Mouse (Mus musculus) stomach, embryonic 16.5 days (tissue): ENCODE data around the gene Cercam. TPM values are rescaled to one million over a fixed set of nuclear protein-coding genes. Genes with fewer than 3 reads are reported as not detected.

Experiments used
- ATAC-seq: fragments of 200-750 bp; cut with Nextera tagmentation; 2 replicates; pipeline ENCODE4 v1.8.0; 2017; ENCODE audit warnings: moderate number of reproducible peaks, moderate TSS enrichment; ENCODE audit not compliant: insufficient read depth, low FRiP score
- H3K27ac ChIP-seq: fragments of 300-500 bp; sonication (generic); 2 replicates; pipeline ENCODE4 v1.5.1; 2014; ENCODE audit warnings: low read length
- H3K27me3 ChIP-seq: fragments of 300-500 bp; sonication (generic); 2 replicates; pipeline ENCODE4 v1.6.1; 2014; ENCODE audit warnings: low read length, control low read depth, mixed read lengths; ENCODE audit not compliant: control insufficient read depth, insufficient read depth
- H3K36me3 ChIP-seq: fragments of 300-500 bp; sonication (generic); 2 replicates; pipeline ENCODE4 v1.6.1; 2014; ENCODE audit warnings: low read length; ENCODE audit not compliant: control insufficient read depth, insufficient read depth
- H3K4me1 ChIP-seq: fragments of 300-500 bp; sonication (generic); 2 replicates; pipeline ENCODE4 v1.6.1; 2014; ENCODE audit warnings: low read length, control low read depth, mixed read lengths; ENCODE audit not compliant: control insufficient read depth, insufficient read depth
- H3K4me2 ChIP-seq: fragments of 300-500 bp; sonication (generic); 2 replicates; pipeline ENCODE4 v1.6.1; 2014; ENCODE audit warnings: low read depth, low read length, mixed read lengths
- H3K4me3 ChIP-seq: fragments of 300-500 bp; sonication (generic); replicated peaks from 2 replicates; pipeline ENCODE4 v1.5.1; 2014; ENCODE audit warnings: mild to moderate bottlenecking, low read length
- H3K9ac ChIP-seq: fragments of 300-500 bp; sonication (generic); 2 replicates; pipeline ENCODE4 v1.6.1; 2014; ENCODE audit warnings: low read length
- H3K9me3 ChIP-seq: fragments of 300-500 bp; sonication (generic); replicated peaks from 2 replicates; pipeline ENCODE4 v1.6.1; 2016; ENCODE audit warnings: low read length, control low read depth; ENCODE audit not compliant: control insufficient read depth
- WGBS: fragments of 180-500 bp; shearing (Covaris S2); extraction: QIAGEN DNeasy Blood & Tissue Kit; methylation state at CpG from one replicate; pipeline ENCODE4 v1.1.7; 2014; 5-methylcytosine and 5-hydroxymethylcytosine counted together
- polyA plus RNA-seq: library from polyadenylated mRNA; unstranded; fragments of >200 nt; fragmentation: Nextera tagmentation; extraction: Ambion mirVana; gene quantifications from 2 replicates; pipeline ENCODE4 v1.2.1, GENCODE M21; 2015

Gene Cercam
- polyA plus RNA-seq, 1 experiment from 2014 or later: 38.9 TPM

DNA sequence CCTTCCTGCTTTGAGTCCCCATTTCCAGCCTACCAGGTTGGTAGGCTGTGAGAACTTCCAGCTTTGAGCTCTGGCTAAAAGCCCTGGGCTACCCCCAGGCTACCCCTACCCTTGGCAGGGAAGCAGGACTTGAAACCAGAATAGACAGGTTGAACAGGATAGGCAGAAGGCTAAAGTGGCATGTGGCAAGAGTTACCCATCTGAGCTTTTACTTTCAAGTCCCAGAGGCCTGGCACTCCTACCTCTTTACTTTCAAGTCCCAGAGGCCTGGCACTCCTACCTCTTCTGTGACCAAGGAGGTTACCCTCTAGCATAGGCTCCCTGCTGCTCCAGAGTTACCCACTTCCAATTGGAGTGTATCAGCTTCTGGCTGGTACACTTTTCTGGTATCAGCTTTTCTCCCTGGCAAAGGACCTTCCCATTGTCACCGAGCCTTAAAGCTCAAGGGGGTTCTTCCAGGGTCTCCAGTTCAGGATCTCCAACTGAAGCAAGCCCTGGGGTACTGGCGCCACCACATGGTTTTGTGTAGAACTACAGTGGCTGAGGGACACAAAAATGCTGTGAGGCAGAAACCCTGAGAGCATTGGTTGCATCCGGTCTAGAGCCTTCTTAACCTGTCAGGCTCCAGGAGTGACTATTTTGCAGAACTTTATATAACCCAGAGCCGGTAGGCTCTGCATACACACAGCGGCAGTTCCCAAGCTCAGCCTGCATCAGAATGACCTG, 10.1 kb upstream of the Cercam start:
- 6% methylated on average over 5 of the region's 5 CpGs for whole genome bisulfite sequencing
- no peak; the same call in 1 of the 2 replicates for ATAC-seq

DNA sequence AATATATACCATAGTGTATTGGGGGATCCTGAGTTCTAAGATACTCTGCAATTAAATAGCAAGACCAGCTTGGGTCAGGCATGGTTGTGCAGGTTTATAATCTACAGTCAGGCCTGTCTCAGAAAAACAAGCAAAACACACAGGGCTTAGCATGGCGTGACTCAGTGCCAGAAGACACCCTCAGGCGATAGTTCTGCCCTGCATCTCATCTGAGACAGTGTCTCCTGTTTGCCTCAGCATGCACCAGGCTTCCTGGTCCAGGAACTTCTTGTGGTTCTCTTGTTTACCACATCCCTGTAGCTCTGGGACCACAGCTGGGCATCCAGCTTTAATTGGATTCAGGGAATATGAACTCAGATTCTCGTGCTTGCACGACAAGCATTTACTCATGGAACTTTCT, 3.8 kb upstream of the Cercam start:
- Histone ChIP-seq H3K4me2 (no peak overlapping the region), H3K4me3 (no peak overlapping the region), H3K27me3 (no peaks in the 10 kb centered on the region), H3K9me3 (no peaks in the 10 kb centered on the region), H3K36me3 (no peaks in the 10 kb centered on the region), H3K27ac (no peak overlapping the region), H3K9ac (no peak overlapping the region), H3K4me1 (peaks cover 6% of the 10 kb centered on the region; the same call in 1 of the 2 replicates)
- ATAC-seq: no peak
- 71% methylated on average over 4 of the region's 4 CpGs for WGBS

More for the DNA sequence above, 10.1 kb upstream of the Cercam start:
- Histone ChIP-seq H3K4me2 (no peak overlapping the region), H3K27ac (no peak overlapping the region), H3K27me3 (no peaks in the 10 kb centered on the region), H3K4me3 (no peak overlapping the region), H3K9me3 (no peaks in the 10 kb centered on the region), H3K4me1 (no peaks in the 10 kb centered on the region), H3K9ac (no peak overlapping the region), H3K36me3 (no peaks in the 10 kb centered on the region)

DNA sequence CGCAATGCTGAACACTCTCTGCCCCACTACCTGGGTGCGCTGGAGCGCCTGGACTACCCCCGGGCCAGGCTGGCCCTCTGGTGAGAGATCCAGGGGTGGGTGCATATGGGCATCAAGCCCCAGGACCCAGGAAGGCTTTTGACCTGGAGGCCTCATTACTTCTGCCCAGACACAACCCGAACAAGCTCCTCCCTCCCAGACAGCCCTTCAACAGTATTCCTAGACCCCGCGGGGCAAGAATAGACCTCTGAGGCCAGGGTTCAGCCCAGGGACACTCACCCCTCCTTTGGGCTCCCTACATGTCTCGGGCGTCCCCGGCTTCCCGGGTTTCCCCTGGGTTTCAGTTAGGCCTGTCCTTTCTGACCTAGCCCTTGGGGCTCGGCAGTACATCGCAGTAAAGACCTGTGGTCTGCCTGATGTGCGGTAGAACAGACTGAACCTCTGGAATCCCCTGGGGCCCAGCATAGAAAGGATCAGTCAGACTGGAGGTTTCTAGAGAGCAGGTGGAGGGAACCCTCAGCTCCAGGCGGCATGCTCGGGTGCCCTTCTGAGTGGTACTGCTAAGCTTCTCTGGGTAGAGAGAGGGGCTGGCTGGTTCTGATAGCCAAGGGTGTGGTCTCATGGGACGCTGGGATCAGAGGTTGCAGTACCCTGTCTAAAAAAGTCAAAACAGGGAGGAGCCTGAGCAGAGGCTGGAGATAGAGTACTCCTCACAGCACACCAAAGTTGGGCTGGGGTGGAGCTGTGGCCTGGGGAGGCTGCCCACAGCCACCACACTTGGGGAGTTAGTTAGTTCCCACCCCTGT, 885 bp downstream of the Cercam start:
- WGBS: 4% methylated on average over 17 of the region's 17 CpGs
- no peaks in the 10 kb centered on the region for H3K27me3 ChIP-seq
- peak; percentile 71 for ATAC-seq

DNA sequence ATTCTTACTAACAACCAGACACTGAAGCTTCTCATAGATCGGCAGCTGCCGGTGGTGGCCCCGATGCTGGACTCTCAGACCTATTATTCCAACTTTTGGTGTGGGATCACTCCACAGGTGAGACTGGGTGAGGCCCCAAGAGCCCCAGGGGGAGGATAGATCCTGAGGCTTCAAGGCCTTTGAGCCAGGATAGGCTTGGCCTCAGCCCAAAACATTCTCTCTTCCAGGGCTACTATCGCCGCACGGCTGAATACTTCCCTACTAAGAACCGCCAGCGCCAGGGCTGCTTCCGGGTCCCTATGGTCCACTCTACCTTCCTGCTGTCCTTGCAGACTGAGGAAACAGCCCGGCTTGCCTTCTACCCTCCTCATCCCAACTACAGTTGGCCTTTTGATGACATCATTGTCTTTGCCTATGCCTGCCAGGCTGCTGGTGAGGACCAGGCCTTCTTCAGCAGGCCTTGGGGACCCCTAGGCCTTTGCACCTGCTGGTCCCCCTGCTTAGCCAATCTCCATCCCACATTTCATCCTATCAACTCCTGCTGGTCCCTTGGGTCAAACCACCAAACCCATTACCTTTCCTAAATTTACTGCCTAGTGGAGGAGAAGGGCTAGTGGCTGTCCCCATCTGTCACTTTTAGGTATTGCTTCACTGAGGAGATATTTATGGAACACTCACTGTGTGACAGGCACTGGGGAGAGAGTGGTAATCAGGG, 3.8 kb downstream of the Cercam start:
- no peaks in the 10 kb centered on the region for H3K27me3 ChIP-seq
- no peak for ATAC-seq
- H3K4me2 ChIP-seq: no peak overlapping the region
- WGBS: 95% methylated on average over 10 of the region's 10 CpGs
- no peak overlapping the region for H3K4me3 ChIP-seq
- peaks cover 6% of the 10 kb centered on the region; the same call in 1 of the 2 replicates for H3K4me1 ChIP-seq
- H3K9ac ChIP-seq: no peak overlapping the region
- no peak overlapping the region for H3K27ac ChIP-seq
- no peaks in the 10 kb centered on the region for H3K36me3 ChIP-seq
- H3K9me3 ChIP-seq: no peaks in the 10 kb centered on the region

More for the DNA sequence above, 885 bp downstream of the Cercam start:
- Histone ChIP-seq H3K9ac (peak overlapping the region; percentile 82), H3K9me3 (no peaks in the 10 kb centered on the region), H3K27ac (peak overlapping the region; percentile 74), H3K4me1 (peaks cover 6% of the 10 kb centered on the region; the same call in 1 of the 2 replicates), H3K36me3 (no peaks in the 10 kb centered on the region), H3K4me2 (peak overlapping the region; percentile 94), H3K4me3 (peak overlapping the region; percentile 69)

DNA sequence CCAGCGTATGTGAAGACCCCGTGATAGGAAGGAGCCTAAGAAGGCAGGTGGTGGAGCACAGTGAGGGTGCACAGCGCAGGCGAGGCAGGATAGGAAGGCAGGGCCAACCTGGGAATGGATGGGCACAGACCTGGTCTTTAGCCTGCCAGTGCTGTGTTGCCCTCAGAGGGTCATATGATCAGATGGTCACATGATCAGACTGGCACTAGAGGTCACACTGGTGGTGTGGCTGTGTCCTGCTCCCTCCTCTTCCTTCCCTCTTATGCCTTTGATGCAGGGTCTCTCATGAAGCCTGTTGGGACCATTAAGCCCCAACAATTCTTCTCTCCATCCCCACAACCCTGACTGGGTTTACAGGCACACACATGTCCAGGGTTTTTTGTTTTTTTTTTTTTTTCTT, 4.8 kb downstream of the Cercam start:
- no peak overlapping the region for H3K9ac ChIP-seq
- no peaks in the 10 kb centered on the region for H3K36me3 ChIP-seq
- WGBS: 87% methylated on average over 4 of the region's 4 CpGs
- no peaks in the 10 kb centered on the region for H3K27me3 ChIP-seq
- no peak overlapping the region for H3K4me3 ChIP-seq
- no peak for ATAC-seq
- H3K4me2 ChIP-seq: no peak overlapping the region
- peaks cover 6% of the 10 kb centered on the region; the same call in 1 of the 2 replicates for H3K4me1 ChIP-seq
- no peaks in the 10 kb centered on the region for H3K9me3 ChIP-seq
- H3K27ac ChIP-seq: no peak overlapping the region

DNA sequence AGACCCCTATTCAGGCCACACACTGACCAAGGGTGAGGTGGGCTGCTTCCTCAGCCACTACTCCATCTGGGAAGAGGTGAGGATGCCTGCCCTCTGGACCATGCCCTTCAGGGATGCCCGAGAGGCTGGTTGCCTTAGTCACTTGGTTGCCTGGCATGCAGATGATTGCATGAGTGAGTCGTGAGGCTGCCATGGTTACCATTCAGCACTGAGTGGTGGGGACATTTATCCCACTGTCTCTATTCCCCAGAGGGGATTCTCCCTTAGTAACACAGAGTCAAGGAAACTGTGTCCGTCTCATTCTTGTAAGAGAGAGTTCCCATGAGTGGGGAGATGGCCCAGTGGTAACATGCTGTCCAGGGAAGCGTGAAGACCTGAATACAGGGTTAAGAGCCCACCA, 9.1 kb downstream of the Cercam start:
- Histone ChIP-seq H3K4me1 (no peaks in the 10 kb centered on the region), H3K4me2 (no peak overlapping the region), H3K9me3 (peaks cover 3% of the 10 kb centered on the region; the same call in 1 of the 2 replicates), H3K9ac (no peak overlapping the region), H3K36me3 (peaks cover 13% of the 10 kb centered on the region), H3K4me3 (no peak overlapping the region), H3K27me3 (no peaks in the 10 kb centered on the region), H3K27ac (no peak overlapping the region)
- 84% methylated on average over 4 of the region's 4 CpGs for WGBS
- ATAC-seq: no peak

DNA sequence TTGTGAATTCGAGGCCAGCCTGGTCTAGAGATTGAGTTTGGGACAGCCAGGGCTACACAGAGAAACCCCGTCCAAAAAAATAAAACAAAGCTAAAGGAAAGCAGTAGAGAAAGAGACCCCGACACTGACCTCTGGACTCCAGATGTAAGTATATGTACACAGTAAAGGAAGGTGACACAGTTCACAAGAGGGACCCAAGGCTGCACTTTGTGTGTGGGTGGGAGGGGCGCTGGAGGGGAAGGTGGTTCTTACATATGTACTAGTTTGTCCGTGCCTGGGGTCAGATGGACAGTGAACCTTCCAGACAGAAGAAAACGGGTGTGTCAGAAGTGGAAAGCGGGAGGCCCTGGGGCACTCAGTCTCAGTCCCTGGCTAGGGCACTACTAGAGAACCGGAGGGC, 10.2 kb downstream of the Cercam start:
- peaks cover 3% of the 10 kb centered on the region; the same call in 1 of the 2 replicates for H3K9me3 ChIP-seq
- H3K9ac ChIP-seq: no peak overlapping the region
- no peak for ATAC-seq
- no peak overlapping the region for H3K4me2 ChIP-seq
- H3K4me3 ChIP-seq: no peak overlapping the region
- H3K4me1 ChIP-seq: no peaks in the 10 kb centered on the region
- no peak overlapping the region for H3K27ac ChIP-seq
- H3K27me3 ChIP-seq: no peaks in the 10 kb centered on the region
- 59% methylated on average over 8 of the region's 8 CpGs for WGBS
- peaks cover 13% of the 10 kb centered on the region for H3K36me3 ChIP-seq

DNA sequence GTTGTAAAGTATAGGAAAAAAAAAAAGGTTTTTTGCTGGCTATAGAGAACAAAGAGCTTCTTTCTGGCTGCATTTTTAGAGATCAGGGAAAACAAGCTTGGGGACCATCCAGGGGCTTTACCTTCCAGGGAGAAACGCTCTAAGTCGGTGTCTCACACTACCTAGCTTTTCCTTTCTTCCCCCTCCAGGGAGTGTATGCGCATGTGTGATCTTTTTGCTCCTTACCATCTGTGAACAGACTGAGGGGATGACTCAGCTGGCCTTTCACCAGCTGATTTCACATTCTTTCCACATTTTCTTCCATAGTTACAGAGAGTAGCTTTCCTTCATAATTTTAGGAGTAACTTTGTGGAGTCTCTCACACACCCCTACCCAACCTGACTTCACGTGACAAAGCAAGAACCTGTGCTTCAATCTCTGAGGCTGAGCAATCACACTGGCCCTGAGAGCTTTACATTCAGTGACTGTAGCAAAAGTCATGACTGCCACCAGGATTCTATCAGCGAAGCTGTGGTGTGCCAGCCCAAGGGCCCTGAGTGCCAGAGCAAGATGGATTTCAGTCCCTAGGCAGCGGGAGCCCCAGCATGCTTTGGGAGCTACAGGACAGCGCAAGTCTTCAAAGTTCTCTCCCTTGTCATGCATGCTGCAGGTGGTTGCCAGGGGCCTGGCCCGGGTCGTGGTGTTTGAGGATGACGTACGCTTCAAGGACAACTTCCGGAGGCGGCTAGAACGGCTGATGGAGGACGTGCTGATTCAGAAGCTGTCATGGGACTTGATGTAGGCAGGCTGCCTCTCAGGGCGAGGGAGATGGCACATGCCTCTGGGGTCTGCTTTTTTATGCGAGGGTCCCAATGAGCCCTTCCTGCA, 11.2 kb downstream of the Cercam start:
- Histone ChIP-seq H3K36me3 (peaks cover 13% of the 10 kb centered on the region), H3K4me2 (no peak overlapping the region), H3K27me3 (no peaks in the 10 kb centered on the region), H3K9ac (no peak overlapping the region), H3K9me3 (peaks cover 3% of the 10 kb centered on the region; the same call in 1 of the 2 replicates), H3K27ac (no peak overlapping the region), H3K4me1 (no peaks in the 10 kb centered on the region), H3K4me3 (no peak overlapping the region)
- ATAC-seq: no peak
- 70% methylated on average over 17 of the region's 17 CpGs for WGBS
